Comparison of ENCODE assay signal across 8 mouse cellular contexts in the genomic region with DNA sequence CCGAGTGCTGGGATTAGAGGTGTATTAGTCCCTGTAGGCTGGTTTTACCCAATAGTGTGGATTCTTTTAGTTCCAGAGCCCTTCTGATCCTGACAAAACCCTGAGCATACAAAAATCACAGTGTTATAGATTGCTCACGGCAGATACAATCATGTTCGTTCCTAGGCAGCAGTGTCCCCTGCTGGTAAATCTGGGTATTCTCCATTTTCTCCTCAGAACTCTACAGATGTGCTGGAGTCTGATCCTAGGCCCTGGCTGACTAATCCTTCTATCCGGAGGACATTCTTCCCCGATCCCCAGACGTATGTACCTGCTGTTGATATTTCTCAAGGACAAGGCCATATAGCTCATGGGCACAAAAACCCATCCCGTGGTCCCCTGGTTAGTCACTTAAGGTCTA. TPM values are rescaled to one million over a fixed set of nuclear protein-coding genes. Genes with fewer than 3 reads are reported as not detected.
DNase-seq lines count a peak whose midpoint lies in the region; ATAC-seq lines count a peak whose summit lies in the region.
"Had no signal": no experiment of that assay in that cellular context is flagged by ENCODE, and none has a peak within 500 bp of the region (broad histone marks: within the 10 kb centered on the region; RNA-seq: fewer than 3 reads in every experiment).

No protein-coding gene starts in this region.

- H3K4me3 ChIP-seq in hindbrain, embryonic 14.5 days (replicated peaks; ENCODE audit: low read length): no peak overlapping the region
- no peak overlapping the region for H3K4me3 ChIP-seq in hindbrain, embryonic 10.5 days
- H3K4me3 ChIP-seq: stomach, embryonic 15.5 days had no signal

- H3K36me3 ChIP-seq in hindbrain, embryonic 14.5 days (replicated peaks; ENCODE audit: control insufficient read depth, insufficient read depth): peaks cover 90% of the 10 kb centered on the region
- peaks cover 96% of the 10 kb centered on the region for H3K36me3 ChIP-seq in hindbrain, embryonic 10.5 days

- H3K4me1 ChIP-seq in hindbrain, embryonic 14.5 days (replicated peaks; ENCODE audit: control insufficient read depth, insufficient read depth, low read length): no peaks in the 10 kb centered on the region
- H3K4me1 ChIP-seq in hindbrain, embryonic 10.5 days (replicated peaks): no peaks in the 10 kb centered on the region
- H3K4me1 ChIP-seq: stomach, embryonic 15.5 days had no signal

- no peaks in the 10 kb centered on the region for H3K27me3 ChIP-seq in hindbrain, embryonic 14.5 days (ENCODE audit: control insufficient read depth, insufficient read depth, low read length)
- no peaks in the 10 kb centered on the region for H3K27me3 ChIP-seq in hindbrain, embryonic 10.5 days (ENCODE audit: insufficient read depth, poor library complexity, severe bottlenecking)
- H3K27me3 ChIP-seq: stomach, embryonic 15.5 days had no signal

- ATAC-seq in hindbrain, embryonic 14.5 days (ENCODE audit: low FRiP score): no peak
- peak; percentile 57; the same call in 1 of the 2 replicates for ATAC-seq in erythroblast, adult 5-6 weeks (replicated peaks; ENCODE audit: low FRiP score, poor library complexity, severe bottlenecking)

- DNase-seq in hindbrain, embryonic 14.5 days (ENCODE audit: low spot score): peak; percentile 52
- no peak for DNase-seq in hindbrain, embryonic 10.5 days (ENCODE audit: low spot score)
- DNase-seq in 3T3-L1 (ENCODE audit: low read depth, low spot score) (peak; percentile 67), A20 (ENCODE audit: low read depth, low spot score) (peak; percentile 43)
- peak; percentile 65 for DNase-seq in lung, postnatal 10 days
- no peak for DNase-seq in urinary bladder, postnatal 10 days (ENCODE audit: low spot score)

- no peak overlapping the region for H3K9ac ChIP-seq in hindbrain, embryonic 14.5 days
- H3K9ac ChIP-seq: stomach, embryonic 15.5 days had no signal

- H3K9me3 ChIP-seq in hindbrain, embryonic 14.5 days (ENCODE audit: control insufficient read depth, low read length): no peaks in the 10 kb centered on the region
- no peaks in the 10 kb centered on the region for H3K9me3 ChIP-seq in hindbrain, embryonic 10.5 days
- H3K9me3 ChIP-seq: stomach, embryonic 15.5 days had no signal

- WGBS in hindbrain, embryonic 14.5 days: 78% methylated on average over 7 of the region's 7 CpGs
- 82% methylated on average over 7 of the region's 7 CpGs for WGBS in hindbrain, embryonic 10.5 days

- H3K27ac ChIP-seq in hindbrain, embryonic 14.5 days: no peak overlapping the region
- no peak overlapping the region for H3K27ac ChIP-seq in hindbrain, embryonic 10.5 days
- H3K27ac ChIP-seq: stomach, embryonic 15.5 days had no signal

- no peak overlapping the region for H3K4me2 ChIP-seq in hindbrain, embryonic 14.5 days (replicated peaks)
- H3K4me2 ChIP-seq: stomach, embryonic 15.5 days had no signal

RNA-seq across cellular contexts. Expression of a gene that starts 4.4 kb away (rescaled TPM):
- not detected in 2 replicates for polyA plus RNA-seq in hindbrain, embryonic 14.5 days (2014; fragmentation: Nextera tagmentation; extraction: Ambion mirVana)
- polyA plus RNA-seq in hindbrain, embryonic 10.5 days (2016; fragmentation: Nextera tagmentation; extraction: Ambion mirVana): not detected in 2 replicates
- total RNA-seq in erythroblast, adult 5-6 weeks (2015; ENCODE audit: low replicate concordance): 0.63 TPM in 1 of 2 replicates, not detected in the other
- 0.28 TPM in 1 of 2 replicates, not detected in the other for total RNA-seq in erythroblast, adult 5-6 weeks (2017; ENCODE audit: low replicate concordance)
- polyA plus RNA-seq: stomach, embryonic 15.5 days had no signal

RNA-seq across cellular contexts. Expression of a gene that starts 13.0 kb away (rescaled TPM):
- polyA plus RNA-seq in hindbrain, embryonic 14.5 days (2014; fragmentation: Nextera tagmentation; extraction: Ambion mirVana): 1.0 and 1.2 TPM in 2 replicates
- 2.0 and 2.2 TPM in 2 replicates for polyA plus RNA-seq in hindbrain, embryonic 10.5 days (2016; fragmentation: Nextera tagmentation; extraction: Ambion mirVana)
- total RNA-seq in erythroblast, adult 5-6 weeks (2015; ENCODE audit: low replicate concordance): 1.3 TPM in 1 of 2 replicates, not detected in the other
- total RNA-seq in erythroblast, adult 5-6 weeks (2017; ENCODE audit: low replicate concordance): 0.70 and 1.1 TPM in 2 replicates

RNA-seq across cellular contexts. Expression of a gene that starts 13.2 kb away (rescaled TPM):
- polyA plus RNA-seq in hindbrain, embryonic 14.5 days (2014; fragmentation: Nextera tagmentation; extraction: Ambion mirVana): 18.4 and 19.0 TPM in 2 replicates
- polyA plus RNA-seq in hindbrain, embryonic 10.5 days (2016; fragmentation: Nextera tagmentation; extraction: Ambion mirVana): 37.4 and 42.3 TPM in 2 replicates
- total RNA-seq in erythroblast, adult 5-6 weeks (2015; ENCODE audit: low replicate concordance): 3.8 and 12.3 TPM in 2 replicates
- 7.3 and 8.6 TPM in 2 replicates for total RNA-seq in erythroblast, adult 5-6 weeks (2017; ENCODE audit: low replicate concordance)

RNA-seq across cellular contexts. Expression of a gene that starts 13.2 kb away (rescaled TPM):
- polyA plus RNA-seq in hindbrain, embryonic 14.5 days (2014; fragmentation: Nextera tagmentation; extraction: Ambion mirVana): 33.1 and 33.4 TPM in 2 replicates
- 30.3 and 32.3 TPM in 2 replicates for polyA plus RNA-seq in hindbrain, embryonic 10.5 days (2016; fragmentation: Nextera tagmentation; extraction: Ambion mirVana)
- 3.8 and 5.8 TPM in 2 replicates for total RNA-seq in erythroblast, adult 5-6 weeks (2015; ENCODE audit: low replicate concordance)
- total RNA-seq in erythroblast, adult 5-6 weeks (2017; ENCODE audit: low replicate concordance): 2.8 and 6.6 TPM in 2 replicates

RNA-seq across cellular contexts. Expression of a gene that starts 23.0 kb away (rescaled TPM):
- 0.29 TPM in 1 of 2 replicates, not detected in the other for polyA plus RNA-seq in hindbrain, embryonic 14.5 days (2014; fragmentation: Nextera tagmentation; extraction: Ambion mirVana)
- 0.78 and 1.7 TPM in 2 replicates for polyA plus RNA-seq in hindbrain, embryonic 10.5 days (2016; fragmentation: Nextera tagmentation; extraction: Ambion mirVana)
- not detected in 2 replicates for total RNA-seq in erythroblast, adult 5-6 weeks (2015; ENCODE audit: low replicate concordance)
- total RNA-seq in erythroblast, adult 5-6 weeks (2017; ENCODE audit: low replicate concordance): not detected in 2 replicates

Comparison
In these comparisons a context has a peak if more than half of its experiments do, and no peak if none do; other contexts are left out.
1. DNase-seq: peak in hindbrain, embryonic 14.5 days (single experiment), 3T3-L1 (single experiment), A20 (single experiment) and lung, postnatal 10 days (single experiment); none in hindbrain, embryonic 10.5 days (single experiment) and urinary bladder, postnatal 10 days (single experiment).